Mouse (Mus musculus): ENCODE data around the gene Pbx2. TPM values are rescaled to one million over a fixed set of nuclear protein-coding genes. Genes with fewer than 3 reads are reported as not detected.

Gene Pbx2
- polyA plus RNA-seq, 1 experiment = 88.3 TPM

- H3K4me3 ChIP-seq (replicated peaks; ENCODE audit: extremely low read depth, low read depth, low read length) = no peak overlapping the region
- TF ChIP-seq CTCF (IDR thresholded peaks at IDR 0.05; ENCODE audit: insufficient read depth, low read length) = no peak
- no peak for TF ChIP-seq POLR2A (IDR thresholded peaks at IDR 0.05; ENCODE audit: borderline replicate concordance, extremely low read depth, low read depth, low read length)
- no peak for DNase-seq
- H3K4me1 ChIP-seq (ENCODE audit: control insufficient read depth, insufficient read depth, low read length) = peaks cover 5% of the 10 kb centered on the region
- 71% methylated on average over 10 of the region's 10 CpGs for WGBS
Measured at GRCm38 (mm10) chr17:34643944-34644343, 52.9 kb downstream of the Pbx2 start.

GRCm38 (mm10) chr17:34644608-34645007 is 53.5 kb downstream of the Pbx2 start, which contains the start of gene Fkbpl:
Gene Fkbpl (plus strand): TSS chr17:34644764.
- Histone ChIP-seq H3K4me1 (ENCODE audit: control insufficient read depth, insufficient read depth, low read length) (peaks cover 5% of the 10 kb centered on the region), H3K4me3 (replicated peaks; ENCODE audit: extremely low read depth, low read depth, low read length) (peak within 1 kb of the TSS; percentile 73)
- WGBS = under 1% methylated on average over 16 of the region's 16 CpGs
- TF ChIP-seq CTCF (IDR thresholded peaks at IDR 0.05; ENCODE audit: insufficient read depth, low read length) (no peak), POLR2A (IDR thresholded peaks at IDR 0.05; ENCODE audit: borderline replicate concordance, extremely low read depth, low read depth, low read length) (peak; percentile 51; the same call in 1 of the 2 replicates)
- DNase-seq = peak; percentile 96

GRCm38 (mm10) chr17:34645256-34645829 is 54.3 kb downstream of the Pbx2 start:
- Histone ChIP-seq H3K4me3 (replicated peaks; ENCODE audit: extremely low read depth, low read depth, low read length) (peak overlapping the region; percentile 73), H3K4me1 (ENCODE audit: control insufficient read depth, insufficient read depth, low read length) (peaks cover 5% of the 10 kb centered on the region)
- WGBS = 42% methylated on average over 10 of the region's 10 CpGs
- DNase-seq = no peak
- TF ChIP-seq POLR2A (IDR thresholded peaks at IDR 0.05; ENCODE audit: borderline replicate concordance, extremely low read depth, low read depth, low read length) (no peak), CTCF (IDR thresholded peaks at IDR 0.05; ENCODE audit: insufficient read depth, low read length) (no peak)

- no peak for TF ChIP-seq CTCF (IDR thresholded peaks at IDR 0.05; ENCODE audit: insufficient read depth, low read length)
- no peak for TF ChIP-seq POLR2A (IDR thresholded peaks at IDR 0.05; ENCODE audit: borderline replicate concordance, extremely low read depth, low read depth, low read length)
- 65% methylated on average over 30 of the region's 30 CpGs for WGBS
- no peak for DNase-seq
- peaks cover 5% of the 10 kb centered on the region for H3K4me1 ChIP-seq (ENCODE audit: control insufficient read depth, insufficient read depth, low read length)
- H3K4me3 ChIP-seq (replicated peaks; ENCODE audit: extremely low read depth, low read depth, low read length) = no peak overlapping the region
Measured at GRCm38 (mm10) chr17:34645831-34646511, 54.9 kb downstream of the Pbx2 start.

Other genes with a start within 250 kb of the Pbx2 start
- gene Btnl2, start 236.4 kb upstream of the Pbx2 start, polyA plus RNA-seq (2012; rRNA removed) = 0.37 and 0.78 TPM in 2 replicates
- 0.06 and 0.07 TPM in 2 replicates for gene Btnl1, start 214.1 kb upstream of the Pbx2 start, polyA plus RNA-seq (2012; rRNA removed)
- 0.49 and 0.75 TPM in 2 replicates for gene BC051142, start 192.4 kb upstream of the Pbx2 start, polyA plus RNA-seq (2012; rRNA removed)
- 0.08 TPM in 1 of 2 replicates, not detected in the other for gene Btnl4, start 113.9 kb upstream of the Pbx2 start, polyA plus RNA-seq (2012; rRNA removed)
- gene Btnl6, start 73.9 kb upstream of the Pbx2 start, polyA plus RNA-seq (2012; rRNA removed) = 0.15 TPM in 1 of 2 replicates, not detected in the other
- gene Notch4, start 27.0 kb upstream of the Pbx2 start, polyA plus RNA-seq (2012; rRNA removed) = 105 and 168 TPM in 2 replicates
- gene Gpsm3, start 1.5 kb upstream of the Pbx2 start, polyA plus RNA-seq (2012; rRNA removed) = 32.2 and 35.6 TPM in 2 replicates
- gene Ager, start 6.6 kb downstream of the Pbx2 start, polyA plus RNA-seq (2012; rRNA removed) = 1,792 and 1,921 TPM in 2 replicates
- gene Rnf5, start 12.4 kb downstream of the Pbx2 start, polyA plus RNA-seq (2012; rRNA removed) = 52.0 and 83.7 TPM in 2 replicates
- gene Agpat1, start 13.0 kb downstream of the Pbx2 start, polyA plus RNA-seq (2012; rRNA removed) = 172 TPM in 2 replicates
- 5.7 and 8.2 TPM in 2 replicates for gene Egfl8, start 24.7 kb downstream of the Pbx2 start, polyA plus RNA-seq (2012; rRNA removed)
- 38.7 and 40.9 TPM in 2 replicates for gene Ppt2, start 37.2 kb downstream of the Pbx2 start, polyA plus RNA-seq (2012; rRNA removed)
- 5.2 and 6.7 TPM in 2 replicates for gene Prrt1, start 38.3 kb downstream of the Pbx2 start, polyA plus RNA-seq (2012; rRNA removed)
- 2.4 and 2.9 TPM in 2 replicates for gene Fkbpl, start 53.5 kb downstream of the Pbx2 start, polyA plus RNA-seq (2012; rRNA removed)
- gene Atf6b, start 55.9 kb downstream of the Pbx2 start, polyA plus RNA-seq (2012; rRNA removed) = 81.8 and 88.0 TPM in 2 replicates
- 39.6 and 49.2 TPM in 2 replicates for gene Tnxb, start 79.3 kb downstream of the Pbx2 start, polyA plus RNA-seq (2012; rRNA removed)
- 136 and 137 TPM in 2 replicates for gene C4b, start 152.6 kb downstream of the Pbx2 start, polyA plus RNA-seq (2012; rRNA removed)
- gene Cyp21a1, start 213.3 kb downstream of the Pbx2 start, polyA plus RNA-seq (2012; rRNA removed) = 0.19 and 0.27 TPM in 2 replicates
- 45.1 and 46.0 TPM in 2 replicates for gene Stk19, start 245.7 kb downstream of the Pbx2 start, polyA plus RNA-seq (2012; rRNA removed)
- gene Dxo, start 245.8 kb downstream of the Pbx2 start, polyA plus RNA-seq (2012; rRNA removed) = 45.6 and 58.1 TPM in 2 replicates

Data from lung, adult 2 months (tissue).